Mouse (Mus musculus) midbrain, embryonic 13.5 days (tissue): ENCODE results near the gene Phf21a. TPM values are rescaled to one million over a fixed set of nuclear protein-coding genes. Genes with fewer than 3 reads are reported as not detected.

ENCODE experiments used
- ATAC-seq: fragments of 200-750 bp; cut with Nextera tagmentation; 2 replicates; pipeline ENCODE4 v1.8.0; 2017; ENCODE audit warnings: mild to moderate bottlenecking, moderate TSS enrichment, moderate library complexity
- H3K27ac ChIP-seq: fragments of 300-500 bp; sonication (generic); 2 replicates; pipeline ENCODE4 v1.5.1; 2015; ENCODE audit warnings: inconsistent platforms, mild to moderate bottlenecking, moderate library complexity
- H3K27me3 ChIP-seq: fragments of 300-500 bp; sonication (generic); 2 replicates; pipeline ENCODE4 v1.6.1; 2015; ENCODE audit warnings: mild to moderate bottlenecking, inconsistent platforms
- H3K36me3 ChIP-seq: fragments of 300-500 bp; sonication (generic); 2 replicates; pipeline ENCODE4 v1.6.1; 2015; ENCODE audit warnings: mild to moderate bottlenecking, inconsistent platforms
- H3K4me1 ChIP-seq: fragments of 300-500 bp; sonication (generic); replicated peaks from 2 replicates; pipeline ENCODE4 v1.6.1; 2015; ENCODE audit warnings: inconsistent platforms
- H3K4me2 ChIP-seq: fragments of 300-500 bp; sonication (generic); replicated peaks from 2 replicates; pipeline ENCODE4 v1.6.1; 2015; ENCODE audit warnings: moderate library complexity, mild to moderate bottlenecking, inconsistent platforms
- H3K4me3 ChIP-seq: fragments of 300-500 bp; sonication (generic); replicated peaks from 2 replicates; pipeline ENCODE4 v1.5.1; 2015; ENCODE audit warnings: mild to moderate bottlenecking, inconsistent platforms
- H3K9ac ChIP-seq: fragments of 300-500 bp; sonication (generic); replicated peaks from 2 replicates; pipeline ENCODE4 v1.6.1; 2015; ENCODE audit warnings: mild to moderate bottlenecking, inconsistent platforms
- H3K9me3 ChIP-seq: fragments of 300-500 bp; sonication (generic); 2 replicates; pipeline ENCODE4 v1.6.1; 2016; ENCODE audit warnings: mild to moderate bottlenecking, inconsistent platforms
- WGBS: fragments of 180-500 bp; shearing (Covaris S2); methylation state at CpG from one replicate; pipeline ENCODE4 v1.1.7; 2015; 5-methylcytosine and 5-hydroxymethylcytosine counted together
- microRNA counts: library from miRNA; unstranded; fragments of <30 nt; microRNA quantifications from one replicate; lab custom pipeline; 2016
- microRNA-seq: library from miRNA; unstranded; fragments of <30 nt; microRNA quantifications from one replicate; pipeline ENCODE4, GENCODE M21; 2016
- polyA plus RNA-seq: library from polyadenylated mRNA; unstranded; fragments of >200 nt; fragmentation: Nextera tagmentation; extraction: Ambion mirVana; gene quantifications from 2 replicates; pipeline ENCODE4 v1.2.1, GENCODE M21; 2015

Phf21a gene
- polyA plus RNA-seq, 1 experiment from 2014 or later: 48.8 TPM

DNA sequence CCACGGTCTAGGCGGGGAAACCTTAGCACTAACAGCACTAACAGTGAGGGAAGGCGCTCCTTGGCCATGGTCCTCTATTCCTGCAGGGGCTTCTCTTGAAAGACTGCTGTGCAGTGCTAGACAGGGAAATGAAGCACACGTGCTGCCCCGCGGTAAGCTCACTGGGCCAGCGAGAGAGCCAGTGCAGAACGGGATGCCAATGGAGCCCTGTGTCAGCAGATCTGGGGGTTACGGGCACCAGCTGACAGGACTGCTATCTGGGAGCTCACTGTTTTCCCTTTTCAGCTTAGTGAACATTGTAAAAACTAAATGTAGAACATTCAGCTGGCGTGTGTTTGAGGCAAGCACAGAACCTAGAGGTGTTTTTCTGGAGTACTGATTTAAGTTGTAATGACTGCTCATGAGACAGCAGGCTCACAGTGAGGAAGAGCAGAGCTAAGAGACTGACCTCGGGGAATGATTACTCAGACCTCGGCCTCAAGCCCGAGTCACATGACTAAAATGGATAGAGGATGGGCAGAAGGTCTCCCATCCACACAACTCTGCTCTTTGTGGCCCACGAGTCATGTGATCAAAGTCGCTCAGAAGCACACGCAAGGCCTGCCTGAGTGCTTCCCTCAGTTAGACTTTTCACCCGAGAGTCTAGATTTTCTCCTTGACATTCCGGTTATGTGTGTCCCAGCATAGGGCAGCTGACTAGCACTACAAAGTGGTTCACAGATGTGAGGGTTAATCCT, 315.6 kb downstream of the Phf21a start:
- Histone ChIP-seq H3K4me2 (no peak overlapping the region), H3K27ac (no peak overlapping the region), H3K36me3 (peaks cover 97% of the 10 kb centered on the region), H3K9ac (no peak overlapping the region), H3K4me3 (no peak overlapping the region), H3K9me3 (no peaks in the 10 kb centered on the region), H3K27me3 (no peaks in the 10 kb centered on the region), H3K4me1 (peaks cover 10% of the 10 kb centered on the region)
- WGBS: 92% methylated on average over 18 of the region's 18 CpGs
- no peak for ATAC-seq

DNA sequence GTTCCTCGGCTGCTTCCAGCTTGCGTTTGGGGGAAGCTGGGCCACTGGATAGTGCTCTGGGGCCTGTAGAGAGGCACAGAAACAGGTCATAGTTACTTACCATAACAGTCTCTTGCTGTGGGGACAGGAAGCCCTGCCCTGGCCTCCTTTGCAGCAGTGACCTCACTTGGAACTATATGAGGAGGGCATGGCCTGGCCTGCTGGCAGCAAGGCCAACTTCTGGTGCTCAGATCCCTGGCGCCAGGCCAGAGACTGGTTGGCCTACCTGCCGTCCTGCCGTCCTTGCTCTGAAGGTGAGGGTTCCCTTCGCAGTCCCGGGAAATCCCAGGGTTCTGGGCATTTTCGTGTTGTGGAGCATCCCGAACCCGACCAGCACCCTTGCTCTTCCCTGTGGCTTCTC, 318.8 kb downstream of the Phf21a start:
- Histone ChIP-seq H3K9me3 (no peaks in the 10 kb centered on the region), H3K4me3 (no peak overlapping the region), H3K4me2 (no peak overlapping the region), H3K36me3 (peaks cover 97% of the 10 kb centered on the region), H3K27me3 (no peaks in the 10 kb centered on the region), H3K9ac (no peak overlapping the region), H3K27ac (no peak overlapping the region), H3K4me1 (no peaks in the 10 kb centered on the region)
- no peak for ATAC-seq
- WGBS: 95% methylated on average over 10 of the region's 10 CpGs

MicroRNA genes within 50 kb of the gene (microRNA counts, 519-probe panel; counts per million panel counts)
- 4,721 counts per million, percentile 84 among the panel's probes with 10 or more counts for microRNA mmu-miR-1955 (lab: Ali Mortazavi, UCI)

Small RNAs within 50 kb of the gene (microRNA-seq; reads per million reads assigned to microRNA genes)
- gene Mir1955 (39.8 reads per million, percentile 43 among the genes with 10 or more reads in this experiment), gene Mir7000 (not detected)

Other genes starting within 250 kb of the Phf21a start
- gene Chrm4, start 165.9 kb upstream of the Phf21a start, polyA plus RNA-seq: 0.36 and 0.54 TPM in 2 replicates
- gene Mdk, start 160.8 kb upstream of the Phf21a start, polyA plus RNA-seq: 322 and 354 TPM in 2 replicates
- gene Gm9821, start 147.4 kb upstream of the Phf21a start, polyA plus RNA-seq: 0.38 TPM in 1 of 2 replicates, not detected in the other
- gene Dgkz, start 117.3 kb upstream of the Phf21a start, polyA plus RNA-seq: 21.4 and 26.4 TPM in 2 replicates
- gene Creb3l1, start 68.6 kb upstream of the Phf21a start, polyA plus RNA-seq: 0.98 and 1.2 TPM in 2 replicates